Mouse (Mus musculus): ENCODE measurements around the gene Ankrd13a.

Gene Ankrd13a

GRCm38 (mm10) chr5:114795653-114796052 lies 21.2 kb downstream of the Ankrd13a start:
- DNase-seq (ENCODE audit: extremely low read depth, insufficient read length, low spot score), result no peak

DNA sequence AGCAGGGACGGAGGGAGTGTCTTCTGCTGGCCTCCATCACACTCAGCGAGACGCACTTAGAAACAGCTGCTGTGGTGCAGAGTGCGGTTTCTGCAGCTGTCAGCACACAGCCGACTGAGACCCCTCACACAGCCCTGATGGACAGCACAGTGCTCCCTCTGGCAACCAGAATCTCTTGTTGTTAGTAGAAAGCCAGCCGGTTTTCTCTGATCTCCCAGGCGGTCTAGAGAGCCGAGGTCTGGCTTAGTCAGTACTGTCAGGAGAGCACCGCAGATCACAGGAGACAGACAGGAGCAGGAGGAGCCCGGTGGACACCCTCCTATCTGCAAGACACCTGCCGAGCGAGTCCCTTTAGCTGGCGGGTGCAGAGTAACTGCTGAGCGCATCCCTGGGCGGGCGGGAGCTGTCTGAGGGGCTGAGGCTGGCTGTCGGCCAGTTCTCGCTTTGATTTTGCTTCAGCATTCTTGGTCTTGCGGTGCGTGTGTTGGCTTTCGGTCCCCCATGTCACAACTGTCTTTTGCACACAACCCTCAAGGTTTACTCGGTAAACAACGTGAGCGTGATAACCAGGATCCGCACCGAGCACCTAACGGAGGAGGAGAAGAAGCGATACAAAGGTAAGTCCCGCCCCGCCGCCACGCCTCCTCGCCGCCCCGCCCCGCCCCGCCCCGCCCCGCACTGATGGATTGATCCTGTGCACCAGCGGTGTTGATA lies 22.0 kb downstream of the Ankrd13a start:
- no peak for DNase-seq (ENCODE audit: extremely low read depth, insufficient read length, low spot score)

- no peak for DNase-seq (ENCODE audit: extremely low read depth, insufficient read length, low spot score)
These were observed 22.8 kb downstream of the Ankrd13a start for GRCm38 (mm10) chr5:114797253-114797652.

DNA sequence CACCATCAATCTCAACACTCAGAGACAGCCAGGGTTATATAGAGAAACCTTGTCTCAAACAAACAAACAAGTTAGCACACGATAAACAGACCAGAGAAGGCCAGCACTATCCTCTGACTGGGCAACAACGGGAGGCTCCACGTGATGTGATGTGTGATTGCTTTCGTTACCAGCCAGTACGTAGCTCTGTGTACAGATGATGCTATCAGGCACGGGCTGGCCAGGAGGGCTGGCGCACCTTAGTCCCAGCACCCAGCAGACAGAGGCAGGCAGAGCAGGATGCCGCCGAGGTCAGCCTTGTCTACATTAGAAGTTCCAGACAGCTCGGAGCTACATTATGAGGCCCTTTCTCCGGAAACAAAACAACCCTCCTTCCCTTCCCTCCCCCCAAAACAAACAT lies 25.4 kb downstream of the Ankrd13a start:
- no peak for DNase-seq (ENCODE audit: extremely low read depth, insufficient read length, low spot score)

DNA sequence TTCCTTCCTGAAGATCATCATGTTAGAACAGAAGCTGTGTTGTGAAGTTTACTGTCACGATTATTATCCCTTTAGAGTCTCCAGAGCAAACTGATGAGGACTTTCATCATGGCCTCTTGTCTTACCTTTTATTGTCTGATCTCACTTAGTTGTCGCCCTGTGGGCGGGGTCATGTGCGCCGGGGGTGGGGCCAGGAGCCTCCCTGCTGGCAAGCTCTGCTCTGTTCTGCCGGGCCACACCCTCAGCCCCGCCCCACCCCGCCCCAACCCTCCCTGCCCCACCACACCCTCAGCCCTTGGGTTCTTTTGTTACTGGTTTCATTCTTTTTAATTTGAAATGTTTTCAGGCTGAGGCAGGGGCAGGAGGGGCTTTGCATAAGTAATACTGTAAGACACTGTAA lies 26.6 kb downstream of the Ankrd13a start:
- DNase-seq (ENCODE audit: extremely low read depth, insufficient read length, low spot score), result peak; percentile 76

DNA sequence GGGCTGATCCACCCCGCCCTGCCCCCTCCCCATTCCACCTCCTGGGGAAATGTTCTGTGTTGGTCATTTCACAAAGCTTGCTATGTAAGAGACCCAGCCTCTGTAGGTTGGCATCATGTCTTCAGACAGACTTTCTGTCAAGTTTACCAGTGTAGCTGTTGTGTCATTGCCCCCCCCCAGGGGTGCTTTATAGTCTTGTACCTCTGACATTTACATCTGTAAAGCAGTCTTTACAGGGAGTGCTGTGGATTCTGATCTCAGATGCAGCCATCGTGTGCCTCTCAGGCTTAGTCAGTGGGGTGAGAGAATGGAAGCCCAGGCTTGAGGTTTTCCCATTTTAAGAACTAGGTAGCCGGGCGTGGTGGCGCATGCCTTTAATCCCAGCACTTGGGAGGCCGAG lies 27.4 kb downstream of the Ankrd13a start:
- no peak for DNase-seq (ENCODE audit: extremely low read depth, insufficient read length, low spot score)

- no peak for DNase-seq (ENCODE audit: extremely low read depth, insufficient read length, low spot score)
These were observed 28.8 kb downstream of the Ankrd13a start for GRCm38 (mm10) chr5:114803231-114803630.

DNA sequence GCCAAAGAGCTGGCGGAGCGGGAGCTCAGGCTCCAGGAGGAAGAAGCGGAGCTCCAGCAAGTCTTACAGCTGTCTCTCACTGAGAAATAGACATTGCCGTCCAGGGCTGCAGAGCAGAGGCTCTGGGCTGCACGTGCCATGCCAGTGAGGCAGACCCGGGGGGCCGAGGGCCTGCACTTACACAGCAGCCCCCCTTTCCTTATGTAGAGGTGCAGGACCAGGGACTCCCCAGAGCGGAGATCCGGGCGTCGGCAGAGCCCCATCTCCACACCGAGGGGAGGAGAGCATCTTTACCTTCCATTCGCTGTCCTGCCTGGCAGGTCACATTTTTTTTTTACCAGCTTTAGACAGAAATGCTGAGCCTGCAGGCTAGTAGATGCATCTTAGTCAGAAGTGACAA lies 29.9 kb downstream of the Ankrd13a start:
- no peak for DNase-seq (ENCODE audit: extremely low read depth, insufficient read length, low spot score)

DNA sequence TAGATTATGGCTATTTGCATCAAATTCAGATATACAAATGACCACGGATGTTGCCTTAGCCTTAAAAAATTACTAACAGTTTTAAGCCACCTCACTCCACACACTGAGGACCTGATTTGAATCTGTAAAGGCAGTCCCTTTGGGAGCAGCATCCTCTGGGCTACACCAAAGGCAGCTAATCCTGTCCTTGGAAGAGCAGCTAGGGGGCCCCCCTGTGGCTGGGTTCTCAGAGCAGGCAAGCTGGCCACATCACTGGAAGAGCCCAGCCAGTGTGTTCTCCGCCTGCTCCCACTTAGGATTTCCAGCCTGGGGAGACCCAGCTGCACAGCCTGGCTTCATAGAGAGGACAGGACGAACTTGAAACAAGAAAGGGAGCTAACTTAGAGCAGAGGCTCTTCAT lies 30.5 kb downstream of the Ankrd13a start:
- DNase-seq (ENCODE audit: extremely low read depth, insufficient read length, low spot score), result no peak

GRCm38 (mm10) chr5:114805436-114806350 lies 31.2 kb downstream of the Ankrd13a start:
- DNase-seq (ENCODE audit: extremely low read depth, insufficient read length, low spot score), result no peak

DNA sequence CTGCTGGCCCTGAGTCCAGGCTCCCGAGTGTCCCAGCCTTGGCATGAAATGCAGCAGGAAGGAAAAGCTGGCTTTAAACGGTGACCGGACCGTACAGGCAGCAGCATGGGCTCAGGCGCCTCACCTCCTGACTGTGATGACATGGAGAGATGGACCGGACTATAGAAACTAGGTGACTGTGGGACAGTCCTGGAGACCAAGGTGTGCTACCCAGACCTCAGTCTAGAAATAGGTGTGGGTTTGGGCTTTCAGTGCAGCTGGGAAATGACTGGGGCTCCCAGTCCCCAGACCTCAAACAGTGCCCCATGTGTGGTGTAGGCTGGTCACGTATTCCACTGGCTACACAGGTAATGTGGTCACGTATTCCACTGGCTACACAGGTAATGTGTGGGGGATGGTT lies 32.2 kb downstream of the Ankrd13a start:
- DNase-seq (ENCODE audit: extremely low read depth, insufficient read length, low spot score), result no peak

GRCm38 (mm10) chr5:114807063-114807462 lies 32.6 kb downstream of the Ankrd13a start:
- no peak for DNase-seq (ENCODE audit: extremely low read depth, insufficient read length, low spot score)

DNA sequence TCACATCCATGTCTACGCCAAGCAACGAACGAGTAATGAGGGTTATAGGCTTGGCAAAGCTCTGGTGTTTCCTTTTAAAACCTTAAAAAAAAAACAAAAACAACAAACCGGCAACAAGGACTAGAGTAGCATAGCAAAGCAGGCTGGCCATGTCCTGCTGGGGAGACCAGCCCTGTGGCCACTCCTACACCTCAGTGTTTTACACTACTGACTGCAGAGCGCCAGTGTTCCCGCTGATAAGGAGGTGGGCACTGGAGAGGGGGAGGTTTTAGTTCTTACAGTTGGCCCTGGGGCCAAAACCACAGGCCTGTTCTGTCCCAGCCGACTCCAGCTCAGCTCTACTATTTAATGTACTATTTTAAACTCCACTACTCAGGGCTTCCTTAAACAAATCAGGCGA lies 33.0 kb downstream of the Ankrd13a start:
- no peak for DNase-seq (ENCODE audit: extremely low read depth, insufficient read length, low spot score)

GRCm38 (mm10) chr5:114807893-114808292 lies 33.4 kb downstream of the Ankrd13a start:
- no peak for DNase-seq (ENCODE audit: extremely low read depth, insufficient read length, low spot score)

DNA sequence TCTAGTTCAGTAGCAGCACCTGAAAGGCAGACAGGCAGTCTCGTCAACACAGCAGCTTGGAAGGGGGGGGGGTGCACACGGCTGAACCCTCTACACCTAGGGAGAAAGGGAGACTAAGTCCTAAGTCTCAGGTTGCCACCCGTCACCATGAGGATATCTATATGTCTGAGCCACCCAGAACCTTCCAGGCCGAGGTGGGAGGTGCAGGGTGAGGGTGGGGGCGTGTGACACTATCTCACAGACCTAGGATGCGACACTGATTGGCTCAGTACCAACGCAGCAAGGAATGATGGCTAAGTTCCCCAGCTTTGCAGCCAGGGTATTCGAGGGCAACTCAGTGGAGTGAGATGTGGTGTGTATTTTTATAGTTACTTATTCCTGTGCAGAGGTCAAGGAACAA lies 33.9 kb downstream of the Ankrd13a start:
- DNase-seq (ENCODE audit: extremely low read depth, insufficient read length, low spot score), result no peak

GRCm38 (mm10) chr5:114809181-114809756 lies 34.8 kb downstream of the Ankrd13a start:
- DNase-seq (ENCODE audit: extremely low read depth, insufficient read length, low spot score), result no peak

DNA sequence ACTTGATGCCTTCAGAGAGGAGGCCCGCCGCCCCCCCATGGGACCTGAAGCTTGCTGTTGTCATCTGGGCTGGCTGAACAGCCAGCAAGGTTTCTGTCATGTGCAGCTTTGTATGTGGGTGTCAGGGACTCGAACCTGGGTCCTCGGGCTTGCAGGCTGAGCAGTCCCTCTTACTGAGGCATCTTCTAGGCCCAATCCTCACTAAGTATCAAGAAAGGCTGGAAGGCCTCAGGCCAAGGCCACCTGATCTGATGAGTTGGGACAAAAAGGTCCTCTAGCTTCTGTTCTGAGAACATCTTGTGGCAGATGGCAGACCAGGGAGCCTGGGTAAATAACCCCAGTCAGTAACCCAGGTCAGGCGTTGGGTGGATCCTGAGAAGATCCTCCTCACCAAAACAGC lies 35.3 kb downstream of the Ankrd13a start:
- DNase-seq (ENCODE audit: extremely low read depth, insufficient read length, low spot score), result no peak

DNA sequence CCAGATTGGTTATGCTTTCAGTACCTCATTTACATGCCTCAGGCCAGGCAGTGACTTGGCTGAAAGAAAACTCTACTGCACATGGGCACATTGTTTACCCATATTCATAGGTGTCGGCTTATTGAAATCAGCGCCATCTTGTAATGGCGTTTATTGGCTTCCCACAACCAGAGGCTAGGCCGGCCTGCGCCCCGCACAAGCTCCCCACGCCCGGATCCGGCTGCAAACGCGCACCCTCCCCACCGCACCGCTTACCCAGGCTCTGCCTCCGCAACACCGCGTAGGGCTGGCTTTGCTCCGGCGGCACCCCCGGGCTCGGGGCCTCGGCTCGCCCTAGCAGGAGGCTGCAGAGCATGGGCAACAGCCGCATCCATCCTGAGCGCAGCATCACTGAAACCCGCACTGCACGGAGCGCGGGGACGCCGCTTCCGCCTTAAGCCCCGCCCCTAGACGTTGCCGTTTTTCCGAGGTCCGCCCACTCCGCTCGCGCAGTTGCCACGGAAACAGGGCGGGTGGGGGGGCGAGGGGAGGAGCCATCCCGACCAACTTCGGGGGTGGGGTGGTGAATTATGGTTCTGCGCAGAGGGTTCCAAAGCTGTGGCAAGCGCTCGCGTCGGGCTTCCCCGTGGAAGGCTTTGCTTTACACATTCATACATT lies 39.2 kb downstream of the Ankrd13a start:
- DNase-seq (ENCODE audit: extremely low read depth, insufficient read length, low spot score), result no peak

DNA sequence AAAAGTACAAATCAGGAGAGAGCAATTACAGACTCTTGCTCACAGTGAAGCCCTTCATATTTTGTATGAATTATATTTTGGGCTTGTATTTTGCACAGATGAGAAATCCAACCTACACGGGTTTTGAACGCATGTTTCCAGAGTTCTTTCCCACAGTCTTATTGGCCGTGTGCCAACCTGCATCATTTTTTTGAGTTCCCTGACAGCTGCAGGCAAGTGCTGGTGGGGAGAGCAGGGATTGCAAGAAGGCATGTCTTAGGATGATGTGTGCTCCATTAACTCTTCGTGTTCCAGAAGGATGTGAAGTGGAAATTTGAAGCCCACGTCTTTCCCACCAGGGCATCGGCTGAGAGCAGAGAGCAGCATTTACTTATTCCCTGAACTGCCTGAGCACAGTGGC lies 42.1 kb downstream of the Ankrd13a start:
- no peak for DNase-seq (ENCODE audit: extremely low read depth, insufficient read length, low spot score)

GRCm38 (mm10) chr5:114818124-114818523 lies 43.6 kb downstream of the Ankrd13a start:
- DNase-seq (ENCODE audit: extremely low read depth, insufficient read length, low spot score), result no peak

Data from 3134 (cell line).